Mouse (Mus musculus) brain, embryonic 14.5 days (tissue): ENCODE measurements at regions not wholly inside any gene's neighbourhood (a gene's known extent, or its start where the extent isn't known, plus 50 kb on each side); places are given as distances from the start of the nearest gene placed in this dataset.

Experiments
- CTCF ChIP-seq: fragments of 200-500 bp; IDR thresholded peaks from 2 replicates; pipeline ENCODE4 v1.5.1; 2012; ENCODE audit warnings: inconsistent platforms, mild to moderate bottlenecking, moderate library complexity, borderline replicate concordance; ENCODE audit not compliant: insufficient read depth, insufficient read length; ENCODE audit errors: extremely low read depth
- POLR2A ChIP-seq: fragments of 200-500 bp; IDR thresholded peaks from 2 replicates; pipeline ENCODE4 v1.6.1; 2012; ENCODE audit warnings: mild to moderate bottlenecking, inconsistent platforms, borderline replicate concordance; ENCODE audit not compliant: poor library complexity, insufficient read depth, insufficient read length, severe bottlenecking; ENCODE audit errors: extremely low read depth

GRCm38 (mm10) chr5:54281121-54281520, 282.8 kb downstream of the Stim2 start:
- TF ChIP-seq POLR2A (no peak), CTCF (no peak)
